ENCODE assay signal across 13 mouse cellular contexts in the genomic region with DNA sequence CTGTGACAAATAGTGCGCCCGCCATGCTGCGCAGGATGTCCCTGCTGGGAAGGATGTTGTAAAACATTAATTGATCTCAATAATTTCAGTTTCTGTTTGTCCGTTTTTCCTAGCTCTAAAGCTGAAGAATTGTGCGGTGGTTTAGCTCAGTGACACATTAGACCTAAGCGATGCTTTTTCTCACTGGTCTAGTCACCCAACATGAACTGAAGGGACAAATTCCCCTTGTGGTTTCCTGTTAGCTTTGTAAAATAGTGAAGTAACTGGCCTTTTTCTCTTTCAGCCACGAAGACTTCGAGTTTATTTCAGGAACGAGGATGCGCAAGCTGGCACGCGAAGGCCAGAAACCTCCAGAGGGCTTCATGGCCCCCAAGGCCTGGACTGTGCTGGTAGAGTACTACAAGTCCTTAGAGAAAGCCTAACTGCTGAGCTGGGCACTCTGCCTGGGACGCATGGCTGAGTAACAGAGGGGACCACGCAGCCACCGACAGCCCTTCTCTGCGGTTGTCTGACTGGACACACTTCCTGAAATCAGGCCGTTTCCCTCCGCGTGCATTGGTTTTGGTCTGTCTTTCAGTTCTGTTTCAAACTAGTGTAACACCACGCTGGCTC.
DNase-seq lines count a peak whose midpoint lies in the region; ATAC-seq and TF ChIP-seq lines count a peak whose summit lies in the region.
"Had no signal": no experiment of that assay in that cellular context is flagged by ENCODE, and none has a peak within 500 bp of the region (broad histone marks: within the 10 kb centered on the region; RNA-seq: fewer than 3 reads in every experiment).

No protein-coding gene starts in this region.

- H3K27me3 ChIP-seq in neural tube, embryonic 15.5 days (replicated peaks) = no peaks in the 10 kb centered on the region
- H3K27me3 ChIP-seq: heart, embryonic 15.5 days; limb, embryonic 15.5 days; midbrain, embryonic 15.5 days had no signal

- H3K4me1 ChIP-seq in neural tube, embryonic 15.5 days = peaks cover 2% of the 10 kb centered on the region

- H3K36me3 ChIP-seq in neural tube, embryonic 15.5 days = peaks cover 14% of the 10 kb centered on the region
- H3K36me3 ChIP-seq: midbrain, embryonic 15.5 days had no signal

- 90% methylated on average over 20 of the region's 20 CpGs for WGBS in neural tube, embryonic 15.5 days

- H3K4me2 ChIP-seq in neural tube, embryonic 15.5 days = no peak overlapping the region
- H3K4me2 ChIP-seq: heart, embryonic 15.5 days; limb, embryonic 15.5 days; midbrain, embryonic 15.5 days had no signal

- no peak for TF ChIP-seq CTCF in layer of hippocampus, adult 2 months (conservative IDR thresholded peaks at IDR 0.05)

- H3K27ac ChIP-seq in layer of hippocampus, adult 2 months = peak overlapping the region; percentile 74; the same call in 1 of the 2 replicates
- H3K27ac ChIP-seq in neural tube, embryonic 15.5 days (replicated peaks) = no peak overlapping the region; the same call in 1 of the 2 replicates
- H3K27ac ChIP-seq: heart, embryonic 15.5 days; limb, embryonic 15.5 days; midbrain, embryonic 15.5 days had no signal

- no peak for ATAC-seq in neural tube, embryonic 15.5 days (ENCODE audit: low FRiP score)
- ATAC-seq: midbrain, embryonic 15.5 days had no signal

- no peaks in the 10 kb centered on the region for H3K9me3 ChIP-seq in neural tube, embryonic 15.5 days (replicated peaks)
- H3K9me3 ChIP-seq: heart, embryonic 15.5 days; limb, embryonic 15.5 days; midbrain, embryonic 15.5 days had no signal

- H3K9ac ChIP-seq in neural tube, embryonic 15.5 days (replicated peaks) = no peak overlapping the region
- H3K9ac ChIP-seq: heart, embryonic 15.5 days; limb, embryonic 15.5 days; midbrain, embryonic 15.5 days had no signal

- no peak for DNase-seq in layer of hippocampus, adult 2 months (ENCODE audit: low spot score in 2 of 2)
- no peak for DNase-seq in layer of hippocampus, adult 18-20 months (ENCODE audit: low spot score in 2 of 2)
- DNase-seq in brain, adult 2 months (ENCODE audit: low read depth, low spot score) = peak; percentile 62
- DNase-seq in layer of hippocampus, postnatal 36 days = peak; percentile 24 to 27
- peak; percentile 4 for DNase-seq in naive thymus-derived CD4-positive, alpha-beta T cell, adult 2 months (ENCODE audit: low read depth)
- DNase-seq in retina, postnatal 1 day = no peak
- DNase-seq in cerebellum, postnatal 36 days = no peak
- DNase-seq: kidney, adult 9 months; thymus, postnatal 14 days had no signal

- H3K4me3 ChIP-seq in layer of hippocampus, adult 2 months = no peak overlapping the region
- H3K4me3 ChIP-seq in neural tube, embryonic 15.5 days (replicated peaks) = no peak overlapping the region
- H3K4me3 ChIP-seq: heart, embryonic 15.5 days; limb, embryonic 15.5 days; midbrain, embryonic 15.5 days had no signal

Comparison
In these comparisons a context has a peak if more than half of its experiments do, and no peak if none do; other contexts are left out.
1. DNase-seq: peak in brain, adult 2 months (single experiment), layer of hippocampus, postnatal 36 days (2 of 2) and naive thymus-derived CD4-positive, alpha-beta T cell, adult 2 months (single experiment); none in layer of hippocampus, adult 2 months (0 of 2), layer of hippocampus, adult 18-20 months (0 of 2), retina, postnatal 1 day (single experiment) and cerebellum, postnatal 36 days (0 of 2).